Mouse (Mus musculus) kidney, adult 2 months (tissue): ENCODE measurements around the gene 4931428L18Rik. TPM values are rescaled to one million over a fixed set of nuclear protein-coding genes. Genes with fewer than 3 reads are reported as not detected.
A peak's percentile ranks its signal among the peaks of the same experiment; 100 is the strongest.

Experiments
- DNase-seq: peaks from one replicate; pipeline ENCODE4 v3.0.0; 2021
- H3K27ac ChIP-seq: fragments of 200-500 bp; 2 replicates; pipeline ENCODE4 v1.5.1; 2012; ENCODE audit warnings: low read depth, low read length, control low read depth, inconsistent platforms; ENCODE audit not compliant: insufficient read depth
- H3K27me3 ChIP-seq: fragments of 200-500 bp; replicated peaks from 2 replicates; pipeline ENCODE4 v1.6.1; 2012; ENCODE audit warnings: mild to moderate bottlenecking, moderate library complexity, low read length, inconsistent platforms; ENCODE audit not compliant: control insufficient read depth, insufficient read depth
- H3K36me3 ChIP-seq: fragments of 200-500 bp; 2 replicates; pipeline ENCODE4 v1.6.1; 2012; ENCODE audit warnings: mild to moderate bottlenecking, moderate library complexity, low read length, inconsistent platforms; ENCODE audit not compliant: control insufficient read depth, insufficient read depth
- H3K4me1 ChIP-seq: fragments of 200-500 bp; 2 replicates; pipeline ENCODE4 v1.6.1; 2011; ENCODE audit warnings: low read length; ENCODE audit not compliant: control insufficient read depth, insufficient read depth
- H3K4me3 ChIP-seq: fragments of 200-500 bp; 2 replicates; pipeline ENCODE4 v1.5.1; 2011; ENCODE audit warnings: mild to moderate bottlenecking, low read depth, low read length, control low read depth; ENCODE audit not compliant: insufficient read depth
- CTCF ChIP-seq: fragments of 200-500 bp; conservative IDR thresholded peaks from 2 replicates; pipeline ENCODE4 v1.5.1; 2011; ENCODE audit warnings: low read depth, mild to moderate bottlenecking, control low read depth, low read length, moderate library complexity, mixed read lengths; ENCODE audit not compliant: insufficient read depth, insufficient read length
- POLR2A ChIP-seq: fragments of 200-500 bp; IDR thresholded peaks from one replicate; pipeline ENCODE4 v1.6.1; 2011; ENCODE audit warnings: low read depth, low read length, control low read depth
- WGBS: fragments of 180-500 bp; shearing (Covaris S2); methylation state at CpG from one replicate; pipeline ENCODE4 v1.1.7; 2018; 5-methylcytosine and 5-hydroxymethylcytosine counted together
- polyA plus RNA-seq: library from polyadenylated mRNA; depleted of rRNA; stranded (reverse); fragments of >200 nt; gene quantifications from 2 replicates; pipeline ENCODE4 v1.2.3, GENCODE M21; 2012

Gene 4931428L18Rik
- polyA plus RNA-seq, 1 experiment, result not detected

DNA sequence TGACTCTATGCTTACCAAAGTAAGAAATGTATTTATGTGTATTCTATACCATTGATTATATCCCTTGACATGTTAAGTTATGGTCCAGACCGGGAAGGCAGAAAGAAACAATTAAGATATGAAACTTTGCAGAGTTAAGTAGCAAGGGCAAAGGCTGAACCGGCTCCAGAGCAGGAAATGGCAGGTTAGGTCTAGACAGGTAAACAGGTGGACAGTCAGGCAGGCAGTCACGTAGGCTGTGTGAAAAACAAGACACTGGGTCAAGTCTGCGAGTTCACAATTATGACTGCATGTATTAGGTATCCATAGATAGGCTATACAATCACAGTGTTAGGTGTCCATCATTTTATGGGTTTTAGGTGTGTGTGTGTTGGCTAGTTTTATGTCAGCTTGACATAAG, 133.8 kb downstream of the 4931428L18Rik start:
- TF ChIP-seq CTCF, result no peak
- no peak for TF ChIP-seq POLR2A
- WGBS, result 71% methylated on average over 4 of the region's 4 CpGs
- Histone ChIP-seq H3K4me3 (no peak overlapping the region), H3K27me3 (no peaks in the 10 kb centered on the region), H3K36me3 (no peaks in the 10 kb centered on the region), H3K27ac (no peak overlapping the region), H3K4me1 (no peaks in the 10 kb centered on the region)
- no peak for DNase-seq

DNA sequence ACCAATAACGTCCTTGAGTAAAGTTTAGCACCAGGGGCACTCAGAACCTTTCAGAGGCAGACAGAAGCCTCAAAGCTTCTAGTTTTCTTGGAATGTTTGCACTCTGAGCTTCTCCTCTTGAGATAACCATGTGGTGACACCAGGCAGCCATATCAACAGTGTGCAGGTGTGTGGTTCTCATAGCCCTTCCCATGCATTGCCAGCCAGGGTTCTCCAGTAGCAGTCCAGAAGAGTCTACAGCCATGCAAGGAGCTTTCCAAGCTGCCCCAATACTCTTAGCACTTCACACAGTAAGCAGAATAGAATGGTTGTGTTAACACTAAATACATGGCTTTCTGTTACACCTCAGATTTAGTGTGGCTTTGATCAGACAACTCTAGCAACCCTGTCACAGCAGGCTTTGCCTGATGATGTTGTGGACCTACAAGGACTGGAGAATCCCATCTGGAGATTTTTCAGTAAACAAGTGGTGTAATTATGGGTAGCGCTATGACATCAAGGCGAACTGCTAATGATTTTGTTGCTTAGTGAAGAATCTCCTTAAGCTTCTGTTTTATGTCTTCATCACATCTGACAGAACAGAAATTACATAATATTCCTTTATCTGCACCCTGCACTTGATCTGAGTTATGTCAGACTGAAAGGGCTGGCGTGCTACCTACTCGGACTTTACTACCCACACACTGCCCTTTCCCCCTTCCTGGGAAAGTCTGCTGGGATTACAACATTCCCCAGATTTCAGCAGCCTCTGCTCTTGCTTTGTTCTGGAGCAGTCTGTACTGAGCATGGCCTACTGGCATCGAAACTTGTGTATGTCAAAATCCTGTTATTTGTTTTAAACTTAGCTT, 149.7 kb downstream of the 4931428L18Rik start:
- 66% methylated on average over 6 of the region's 6 CpGs for WGBS
- H3K27ac ChIP-seq, result no peak overlapping the region
- H3K4me3 ChIP-seq, result no peak overlapping the region
- no peaks in the 10 kb centered on the region for H3K36me3 ChIP-seq
- H3K27me3 ChIP-seq, result no peaks in the 10 kb centered on the region
- H3K4me1 ChIP-seq, result no peaks in the 10 kb centered on the region
- DNase-seq, result peak; percentile 14
- TF ChIP-seq CTCF (no peak), POLR2A (no peak)

DNA sequence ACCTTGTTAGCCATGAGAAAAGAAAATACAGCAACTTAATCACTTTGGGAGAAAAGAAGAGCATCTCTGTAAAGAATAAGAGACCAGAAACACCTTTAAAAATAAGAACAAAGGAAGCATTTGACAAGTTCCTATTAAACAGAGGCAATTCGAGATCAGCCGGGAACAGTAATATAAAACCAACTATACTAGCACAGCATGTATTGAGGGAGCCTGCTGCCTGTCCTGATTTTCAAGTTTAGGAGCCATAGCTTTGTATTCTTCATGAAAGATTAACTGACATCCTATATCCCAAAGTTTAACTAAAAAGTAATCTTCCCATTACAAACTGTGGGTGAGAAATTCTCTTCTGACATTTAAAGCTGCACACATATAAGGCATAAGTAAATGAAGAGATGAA, 151.3 kb downstream of the 4931428L18Rik start:
- no peak overlapping the region for H3K4me3 ChIP-seq
- DNase-seq, result no peak
- TF ChIP-seq CTCF (no peak), POLR2A (no peak)
- 67% methylated on average over 2 of the region's 2 CpGs for WGBS
- no peaks in the 10 kb centered on the region for H3K27me3 ChIP-seq
- H3K27ac ChIP-seq, result no peak overlapping the region
- H3K4me1 ChIP-seq, result no peaks in the 10 kb centered on the region; the same call in 1 of the 2 replicates
- no peaks in the 10 kb centered on the region for H3K36me3 ChIP-seq

DNA sequence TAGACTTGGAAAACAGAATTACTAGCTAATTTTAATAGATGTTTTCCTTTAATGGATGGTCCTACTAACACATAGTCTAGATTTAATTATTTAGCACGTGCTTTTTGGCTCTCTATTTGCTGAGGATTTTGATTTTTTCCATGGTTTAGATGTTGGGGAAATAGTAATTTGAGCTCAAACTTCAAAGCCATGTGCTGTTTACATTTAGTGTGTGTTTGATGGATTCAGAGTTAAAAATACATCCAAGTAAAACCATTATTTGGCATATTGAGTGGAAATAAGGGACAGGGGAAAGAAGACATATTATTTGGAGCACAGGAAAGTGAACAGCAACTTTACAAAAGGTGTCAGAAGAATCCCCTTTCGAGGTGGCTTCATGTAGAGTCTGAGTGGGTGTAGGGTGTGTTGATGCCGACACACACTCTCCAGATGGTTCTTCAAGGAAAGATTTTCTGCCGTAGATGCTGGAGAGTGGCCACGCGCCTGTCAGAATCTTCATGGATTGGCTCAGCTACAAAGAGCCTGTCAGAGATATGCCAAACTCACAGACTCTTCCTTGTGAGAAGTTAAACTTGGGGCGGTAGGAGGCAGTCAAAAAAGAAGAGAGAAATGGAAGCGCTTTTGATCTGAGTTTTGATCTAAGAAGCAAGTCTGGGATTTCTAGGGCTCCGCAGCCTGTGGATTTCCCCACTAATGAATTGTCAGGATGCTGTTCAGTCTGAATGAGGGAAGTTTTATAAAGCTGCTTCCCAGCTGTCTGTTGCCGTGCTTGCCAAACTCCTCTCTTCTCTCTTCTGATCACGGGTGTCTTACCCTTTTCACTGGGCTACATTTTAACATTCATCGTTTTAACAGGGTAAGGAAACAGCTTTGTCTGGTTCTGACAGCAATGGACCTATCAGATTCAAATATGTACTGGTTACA, 157.4 kb downstream of the 4931428L18Rik start:
- H3K4me1 ChIP-seq, result no peaks in the 10 kb centered on the region; the same call in 1 of the 2 replicates
- H3K27me3 ChIP-seq, result no peaks in the 10 kb centered on the region
- 81% methylated on average over 12 of the region's 12 CpGs for WGBS
- no peak for DNase-seq
- H3K27ac ChIP-seq, result no peak overlapping the region
- TF ChIP-seq CTCF (no peak), POLR2A (no peak)
- H3K36me3 ChIP-seq, result no peaks in the 10 kb centered on the region
- no peak overlapping the region for H3K4me3 ChIP-seq

DNA sequence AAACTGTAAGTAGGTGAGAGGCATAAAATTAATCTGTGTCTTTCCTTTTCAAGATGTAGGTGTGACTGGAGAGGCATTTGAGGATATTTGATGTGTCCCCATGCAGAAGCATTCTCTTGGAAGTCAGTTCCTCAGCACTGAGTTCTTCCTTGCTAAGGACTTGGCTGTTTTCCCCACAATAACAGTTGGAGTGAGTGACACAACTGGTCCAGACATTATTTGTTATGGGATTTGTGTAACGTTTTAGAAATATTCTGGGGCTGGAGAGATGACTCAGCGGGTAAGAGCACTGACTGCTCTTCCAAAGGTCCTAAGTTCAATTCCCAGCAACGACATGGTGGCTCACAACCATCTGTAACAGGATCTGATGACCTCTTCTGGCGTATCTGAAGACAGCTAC, 162.7 kb downstream of the 4931428L18Rik start:
- H3K27ac ChIP-seq, result no peak overlapping the region
- no peak for DNase-seq
- 0 out of 2 replicates have a peak, but pooled peaks cover 3% of the 10 kb centered on the region for H3K4me1 ChIP-seq
- no peaks in the 10 kb centered on the region for H3K36me3 ChIP-seq
- WGBS, result 72% methylated on average over 4 of the region's 4 CpGs
- H3K4me3 ChIP-seq, result no peak overlapping the region
- no peaks in the 10 kb centered on the region for H3K27me3 ChIP-seq
- no peak for TF ChIP-seq CTCF

DNA sequence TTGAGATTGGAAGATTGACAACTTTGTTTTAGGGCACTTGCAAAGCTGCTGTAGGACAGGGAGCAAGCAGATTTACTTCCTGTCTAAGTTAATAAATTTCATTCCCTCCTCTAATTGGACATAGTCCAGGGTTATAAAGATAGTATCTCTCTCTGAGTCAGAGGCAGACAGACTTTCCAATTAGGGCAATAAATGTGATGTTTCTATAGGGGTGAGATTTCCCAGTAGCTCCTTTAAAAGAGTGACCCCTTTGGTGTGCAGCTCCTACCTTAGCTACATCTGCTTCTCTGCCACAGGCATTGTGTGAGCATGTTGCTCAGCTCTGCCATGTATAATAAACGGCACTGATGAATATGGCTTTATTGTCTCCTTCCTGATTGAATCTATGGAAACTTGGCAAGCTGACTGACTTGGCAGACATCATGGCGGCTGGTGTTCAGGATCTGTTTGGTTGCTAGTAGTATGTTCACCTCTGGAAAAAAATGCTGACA, 163.6 kb downstream of the 4931428L18Rik start:
- Histone ChIP-seq H3K36me3 (no peaks in the 10 kb centered on the region), H3K4me1 (0 out of 2 replicates have a peak, but pooled peaks cover 3% of the 10 kb centered on the region), H3K27me3 (no peaks in the 10 kb centered on the region), H3K4me3 (no peak overlapping the region), H3K27ac (no peak overlapping the region)
- TF ChIP-seq CTCF (no peak), POLR2A (no peak)
- 40% methylated on average over 2 of the region's 2 CpGs for WGBS
- DNase-seq, result no peak
